Mouse (Mus musculus) heart, postnatal 0 days (tissue): ENCODE results near the gene Yap1. TPM values are rescaled to one million over a fixed set of nuclear protein-coding genes. Genes with fewer than 3 reads are reported as not detected.

Experiments
- ATAC-seq: fragments of 200-750 bp; cut with Nextera tagmentation; 2 replicates; pipeline ENCODE4 v1.8.0; 2017; ENCODE audit warnings: low read depth, moderate number of reproducible peaks, moderate library complexity; ENCODE audit not compliant: insufficient read depth
- DNase-seq: peaks from one replicate; pipeline ENCODE4 v3.0.0-alpha.2; 2016; ENCODE audit warnings: low spot score
- H3K27ac ChIP-seq: fragments of 300-500 bp; sonication (generic); 2 replicates; pipeline ENCODE4 v1.5.1; 2014; ENCODE audit warnings: low read depth, mild to moderate bottlenecking
- H3K27me3 ChIP-seq: fragments of 300-500 bp; sonication (generic); 2 replicates; pipeline ENCODE4 v1.6.1; 2014; ENCODE audit warnings: low read length, mixed read lengths; ENCODE audit not compliant: control insufficient read depth, insufficient read depth
- H3K36me3 ChIP-seq: fragments of 300-500 bp; sonication (generic); replicated peaks from 2 replicates; pipeline ENCODE4 v1.6.1; 2014; ENCODE audit warnings: low read length, mixed read lengths; ENCODE audit not compliant: control insufficient read depth, insufficient read depth
- H3K4me1 ChIP-seq: fragments of 300-500 bp; sonication (generic); 2 replicates; pipeline ENCODE4 v1.6.1; 2014; ENCODE audit warnings: antibody characterized with exemption; ENCODE audit not compliant: control insufficient read depth, insufficient read depth
- H3K4me2 ChIP-seq: fragments of 300-500 bp; sonication (generic); 2 replicates; pipeline ENCODE4 v1.6.1; 2014; ENCODE audit warnings: low read depth, mild to moderate bottlenecking, low read length, moderate library complexity
- H3K4me3 ChIP-seq: fragments of 300-500 bp; sonication (generic); 2 replicates; pipeline ENCODE4 v1.5.1; 2014; ENCODE audit warnings: low read depth, low read length
- H3K9ac ChIP-seq: fragments of 300-500 bp; sonication (generic); replicated peaks from 2 replicates; pipeline ENCODE4 v1.6.1; 2014; ENCODE audit warnings: low read depth, low read length, mixed read lengths
- H3K9me3 ChIP-seq: fragments of 300-500 bp; sonication (generic); replicated peaks from 2 replicates; pipeline ENCODE4 v1.6.1; 2016; ENCODE audit warnings: low read length; ENCODE audit not compliant: control insufficient read depth
- CTCF ChIP-seq: IDR thresholded peaks from 2 replicates; pipeline ENCODE4 v1.5.1; 2016; ENCODE audit warnings: antibody characterized with exemption, control low read depth, low read depth
- EP300 ChIP-seq: IDR thresholded peaks from 2 replicates; pipeline ENCODE4 v1.6.1; 2016; ENCODE audit warnings: antibody characterized with exemption, low read depth
- WGBS: fragments of 180-500 bp; shearing (Covaris S2); extraction: QIAGEN DNeasy Blood & Tissue Kit; methylation state at CpG from one replicate; pipeline ENCODE4 v1.1.7; 2014; 5-methylcytosine and 5-hydroxymethylcytosine counted together
- polyA plus RNA-seq: library from polyadenylated mRNA; unstranded; fragments of >200 nt; fragmentation: Nextera tagmentation; extraction: Ambion mirVana; gene quantifications from 2 replicates; pipeline ENCODE4 v1.2.1, GENCODE M21; 2015
- total RNA-seq: library from RNA; depleted of rRNA; stranded (reverse); fragments of >200 nt; gene quantifications from 2 replicates; pipeline ENCODE4 v1.2.3, GENCODE M21; 2014; ENCODE audit warnings: low replicate concordance

The Yap1 gene
- total and polyA plus RNA-seq, 2 experiments from 2014 or later: 12.9 to 64.9 TPM

DNA sequence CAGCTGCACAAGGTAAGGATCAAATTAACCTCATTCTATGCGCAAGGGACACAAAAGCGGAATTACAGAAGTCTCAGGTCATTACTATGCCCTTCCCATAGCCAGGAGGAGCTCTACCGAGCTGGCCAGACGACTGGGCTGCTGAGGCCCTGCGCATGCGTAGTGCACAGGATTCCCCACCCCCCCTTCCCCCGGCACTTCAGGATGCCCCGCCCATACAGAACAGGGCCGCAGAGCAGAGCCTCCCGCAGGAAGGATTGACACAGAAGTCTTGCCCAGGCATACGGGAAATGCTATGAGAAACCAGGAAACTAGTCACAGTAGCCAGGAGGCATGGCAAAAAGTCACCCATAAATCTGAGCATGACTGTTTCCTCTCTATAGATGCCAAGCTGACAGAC lies 89.9 kb downstream of the Yap1 start:
- 3% methylated on average over 11 of the region's 11 CpGs for WGBS

DNA sequence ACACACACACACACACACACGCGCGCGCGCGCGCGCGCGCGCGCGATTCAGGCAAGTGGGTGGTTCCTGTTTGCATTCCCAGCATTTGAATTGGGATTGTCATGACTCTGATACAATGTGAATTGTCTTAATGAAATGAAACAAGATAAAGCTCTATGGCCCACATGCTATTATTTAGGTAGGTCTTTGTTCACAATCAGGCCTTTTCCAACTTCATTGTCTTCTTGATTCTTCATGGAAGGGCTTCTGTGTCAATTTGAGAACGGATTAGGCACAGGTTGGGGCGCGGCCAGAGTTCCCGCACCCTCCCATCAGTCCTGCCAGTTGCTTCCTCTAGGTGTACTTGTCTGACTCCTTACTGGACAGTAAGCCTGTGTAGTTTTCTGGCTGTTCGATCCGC lies 90.4 kb downstream of the Yap1 start:
- H3K4me2 ChIP-seq: peak overlapping the region; percentile 65
- DNase-seq (no peak), ATAC-seq (peak; percentile 31; the same call in 1 of the 2 replicates)
- TF ChIP-seq EP300: no peak
- H3K9ac ChIP-seq: 0 out of 2 replicates have a peak overlapping the region, but pooled peaks have one; percentile 23
- no peaks in the 10 kb centered on the region for H3K36me3 ChIP-seq
- 49% methylated on average over 19 of the region's 19 CpGs for WGBS
- H3K4me3 ChIP-seq: peak overlapping the region; percentile 36
- H3K9me3 ChIP-seq: no peaks in the 10 kb centered on the region
- no peaks in the 10 kb centered on the region for H3K27me3 ChIP-seq
- peak overlapping the region; percentile 36; the same call in 1 of the 2 replicates for H3K27ac ChIP-seq
- H3K4me1 ChIP-seq: no peaks in the 10 kb centered on the region

More for the DNA sequence above, 89.9 kb downstream of the Yap1 start:
- H3K27ac ChIP-seq: peak overlapping the region; percentile 36
- TF ChIP-seq EP300 (no peak), CTCF (peak; percentile 54)
- H3K36me3 ChIP-seq: no peaks in the 10 kb centered on the region
- peak; percentile 90 for DNase-seq
- no peaks in the 10 kb centered on the region for H3K9me3 ChIP-seq
- no peaks in the 10 kb centered on the region for H3K4me1 ChIP-seq
- peak overlapping the region; percentile 36 for H3K4me3 ChIP-seq
- 0 out of 2 replicates have a peak overlapping the region, but pooled peaks have one; percentile 23 for H3K9ac ChIP-seq
- H3K4me2 ChIP-seq: peak overlapping the region; percentile 65
- peak; percentile 97 for ATAC-seq
- H3K27me3 ChIP-seq: no peaks in the 10 kb centered on the region

DNA sequence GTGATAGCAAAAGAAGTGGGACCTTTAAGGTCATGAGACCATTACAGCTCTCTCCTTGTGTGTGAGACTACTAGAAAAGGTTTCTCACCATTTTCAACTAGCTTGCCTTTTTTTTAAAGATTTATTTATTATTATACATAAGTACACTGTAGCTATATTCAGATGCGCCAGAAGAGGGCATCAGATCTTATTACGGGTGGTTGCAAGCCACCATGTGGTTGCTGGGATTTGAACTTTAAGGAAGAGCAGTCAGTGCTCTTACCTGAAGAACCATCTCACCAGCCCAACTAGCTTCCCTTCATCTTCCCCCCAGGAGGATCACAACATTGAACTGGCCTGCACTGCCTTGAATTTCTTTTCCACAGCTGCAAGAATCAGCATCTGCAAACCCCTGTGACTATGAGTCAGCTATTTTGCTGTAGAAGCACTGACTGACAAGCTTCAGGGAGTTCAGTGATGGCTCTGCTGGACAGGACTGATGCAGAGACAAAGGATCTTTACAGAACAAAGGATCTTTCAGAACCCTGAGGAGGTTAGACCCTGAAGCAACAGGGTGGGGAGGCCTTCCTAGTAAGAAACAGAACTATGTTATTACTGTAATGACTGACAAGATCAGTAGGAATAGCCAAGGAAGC lies 96.9 kb downstream of the Yap1 start:
- Histone ChIP-seq H3K36me3 (no peaks in the 10 kb centered on the region), H3K4me2 (no peak overlapping the region), H3K9ac (no peak overlapping the region), H3K4me3 (no peak overlapping the region), H3K27me3 (no peaks in the 10 kb centered on the region), H3K27ac (no peak overlapping the region), H3K4me1 (no peaks in the 10 kb centered on the region), H3K9me3 (no peaks in the 10 kb centered on the region)
- ATAC-seq (no peak), DNase-seq (no peak)
- WGBS: 72% methylated on average over 2 of the region's 2 CpGs
- no peak for TF ChIP-seq CTCF
- no peak for TF ChIP-seq EP300

DNA sequence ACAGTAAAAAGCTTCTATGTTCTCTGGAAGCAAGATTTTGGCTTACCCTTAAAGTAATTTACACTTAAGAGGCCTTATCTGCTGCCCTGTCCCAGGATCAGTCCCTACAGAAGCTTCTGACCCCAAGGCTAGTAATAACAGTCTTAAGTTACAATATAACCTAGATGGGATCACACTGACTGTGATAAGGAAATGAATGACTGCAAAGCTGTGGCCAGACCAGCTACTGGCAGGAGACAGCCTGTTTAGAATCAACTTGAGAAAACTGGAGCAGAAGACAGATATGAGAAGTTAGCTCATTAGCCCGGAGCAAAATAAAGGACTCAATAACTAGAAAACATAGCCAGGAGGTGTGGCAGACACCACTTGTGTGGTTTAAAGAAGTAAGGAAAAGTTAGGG lies 97.8 kb downstream of the Yap1 start:
- H3K9ac ChIP-seq: no peak overlapping the region
- no peaks in the 10 kb centered on the region for H3K27me3 ChIP-seq
- no peak overlapping the region for H3K27ac ChIP-seq
- DNase-seq (no peak), ATAC-seq (no peak)
- H3K4me3 ChIP-seq: no peak overlapping the region
- no peak for TF ChIP-seq EP300
- no peak for TF ChIP-seq CTCF
- H3K4me1 ChIP-seq: no peaks in the 10 kb centered on the region
- no peaks in the 10 kb centered on the region for H3K9me3 ChIP-seq
- no peaks in the 10 kb centered on the region for H3K36me3 ChIP-seq
- WGBS: 62% methylated on average over 1 of the region's 1 CpGs
- no peak overlapping the region for H3K4me2 ChIP-seq

DNA sequence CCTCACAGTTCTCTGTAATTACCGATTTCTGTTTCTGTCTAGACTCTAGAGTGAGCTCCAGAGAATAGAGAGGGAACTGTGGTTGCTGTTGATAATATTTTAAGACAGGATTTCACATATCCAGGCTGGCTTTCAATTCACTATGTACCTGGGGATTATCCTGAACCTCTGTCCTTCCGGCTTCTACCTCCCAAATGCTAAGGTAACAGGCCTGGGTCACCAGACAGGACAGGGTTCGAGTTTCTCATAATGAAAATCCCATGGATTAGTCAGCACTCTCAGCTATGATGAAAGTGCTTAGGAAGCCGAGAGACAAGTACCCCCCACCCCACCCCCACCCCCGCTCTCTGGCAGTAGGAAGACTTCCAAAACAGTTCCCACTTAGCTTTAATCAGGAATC lies 100.6 kb downstream of the Yap1 start:
- H3K4me3 ChIP-seq: no peak overlapping the region
- no peaks in the 10 kb centered on the region for H3K27me3 ChIP-seq
- H3K4me2 ChIP-seq: no peak overlapping the region
- H3K9ac ChIP-seq: no peak overlapping the region
- no peaks in the 10 kb centered on the region for H3K36me3 ChIP-seq
- TF ChIP-seq CTCF (no peak), EP300 (no peak)
- H3K9me3 ChIP-seq: no peaks in the 10 kb centered on the region
- DNase-seq (no peak), ATAC-seq (no peak)
- 58% methylated on average over 5 of the region's 5 CpGs for WGBS
- no peak overlapping the region for H3K27ac ChIP-seq
- H3K4me1 ChIP-seq: no peaks in the 10 kb centered on the region

DNA sequence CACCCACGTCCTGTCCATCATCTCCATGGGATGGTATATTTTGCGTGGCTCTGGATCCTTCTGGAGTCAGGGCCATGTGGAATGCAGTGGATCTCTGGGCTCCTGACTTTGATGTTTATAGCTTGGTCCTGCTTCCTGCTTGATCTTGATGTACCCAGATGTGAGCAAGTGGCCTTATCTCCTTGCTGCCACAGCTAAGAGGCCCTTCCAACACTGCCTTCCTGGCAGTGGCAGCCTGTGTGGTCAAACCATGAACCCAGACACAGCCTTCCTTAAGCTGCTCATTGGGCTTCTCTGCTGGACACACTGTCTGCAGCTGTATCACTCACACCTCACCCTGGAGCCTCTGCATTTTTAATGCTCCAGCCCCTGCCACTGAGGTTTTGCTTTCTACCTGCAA lies 101.1 kb downstream of the Yap1 start:
- DNase-seq: no peak
- Histone ChIP-seq H3K27ac (no peak overlapping the region), H3K9me3 (no peaks in the 10 kb centered on the region), H3K4me2 (no peak overlapping the region), H3K36me3 (no peaks in the 10 kb centered on the region), H3K27me3 (no peaks in the 10 kb centered on the region), H3K4me1 (no peaks in the 10 kb centered on the region), H3K9ac (no peak overlapping the region), H3K4me3 (no peak overlapping the region)
- 67% methylated on average over 2 of the region's 2 CpGs for WGBS
- no peak for TF ChIP-seq EP300
- no peak for TF ChIP-seq CTCF
- ATAC-seq: no peak
